Mouse (Mus musculus): ENCODE data around the gene Rab3c.
A peak's percentile ranks its signal among the peaks of the same experiment; 100 is the strongest.

Rab3c gene

DNA sequence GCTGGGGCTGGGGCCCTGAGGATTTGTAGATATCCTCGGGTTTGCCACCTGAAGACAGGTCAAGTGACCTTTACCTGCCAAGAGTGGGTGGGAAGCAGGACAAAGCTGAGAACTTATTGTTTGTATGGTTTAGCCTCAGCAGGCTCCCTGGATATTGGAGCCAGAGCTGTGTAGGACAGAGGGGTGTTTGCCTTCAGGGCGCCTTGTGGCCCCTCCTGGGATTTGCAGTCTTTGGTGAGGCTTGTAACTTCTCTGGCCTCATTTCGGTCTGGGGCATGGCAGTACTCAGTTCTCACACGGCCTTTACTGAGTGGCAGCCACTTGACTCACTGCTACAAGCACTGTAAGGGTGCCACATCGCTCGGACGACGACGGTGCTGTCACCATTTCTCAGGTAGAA lies 261.0 kb downstream of the Rab3c start:
- DNase-seq (ENCODE audit: low read depth, low spot score): no peak

DNA sequence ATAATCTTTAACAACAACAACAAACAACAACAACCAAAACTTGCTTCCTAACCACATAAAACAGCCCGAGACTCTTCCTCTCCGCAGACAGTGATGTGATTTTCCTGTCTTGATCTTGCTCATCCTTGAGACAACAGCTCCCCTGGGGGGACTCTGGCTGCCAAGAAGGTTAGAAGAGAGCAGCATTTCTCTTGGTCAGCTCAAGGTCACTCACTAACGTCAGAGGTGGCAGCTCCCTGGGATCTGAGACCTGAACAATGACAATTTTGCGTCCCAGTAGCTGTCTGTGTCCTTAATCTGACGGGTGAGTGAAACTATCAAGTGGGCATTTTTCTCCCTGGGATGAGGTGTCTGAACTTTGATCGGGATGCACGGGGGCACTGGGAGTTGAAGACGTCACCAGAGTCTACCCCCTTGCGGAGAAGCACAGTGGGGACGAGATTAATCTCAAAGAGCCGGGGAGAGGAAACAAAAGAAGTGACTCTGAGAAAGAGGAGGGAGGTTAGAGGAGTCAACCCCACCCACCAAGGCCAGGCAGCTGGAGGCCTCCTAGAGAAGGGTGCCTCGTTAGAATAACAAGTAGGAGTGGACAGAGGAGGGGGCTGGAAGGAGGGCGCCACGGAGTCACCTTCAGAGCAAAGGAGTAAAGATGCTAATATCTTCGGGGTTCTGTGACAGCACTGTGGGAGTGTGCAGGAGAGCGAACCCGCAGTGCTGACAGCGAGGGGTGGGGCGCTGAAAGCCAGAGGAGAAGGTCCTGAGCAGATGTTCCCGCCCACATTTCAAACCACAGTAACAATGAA lies 261.7 kb downstream of the Rab3c start:
- DNase-seq (ENCODE audit: low read depth, low spot score): no peak

DNA sequence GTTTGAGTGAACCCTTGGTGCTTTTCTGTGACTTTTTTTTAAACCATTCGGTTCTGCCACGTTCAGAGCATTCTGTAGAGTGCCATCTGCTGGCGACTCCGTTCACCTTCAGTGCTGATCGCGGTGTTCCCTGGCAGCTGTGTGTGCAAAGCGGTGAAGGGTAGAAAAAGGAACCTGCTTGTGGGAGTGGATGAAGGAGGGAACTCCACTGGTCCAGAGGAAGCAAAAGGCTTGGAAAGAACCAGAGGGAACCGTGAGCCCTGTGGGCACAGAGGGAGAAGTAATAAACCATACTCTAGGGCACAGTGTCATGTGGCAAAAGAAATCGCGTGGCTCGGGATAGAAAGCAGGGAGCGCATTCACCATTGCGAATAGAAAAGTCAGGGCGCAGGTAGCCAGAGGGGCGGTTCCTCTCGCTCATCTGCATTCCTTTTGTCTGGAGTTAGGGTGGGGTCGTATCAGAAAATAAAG lies 262.3 kb downstream of the Rab3c start:
- peak; percentile 57 for DNase-seq (ENCODE audit: low read depth, low spot score)

DNA sequence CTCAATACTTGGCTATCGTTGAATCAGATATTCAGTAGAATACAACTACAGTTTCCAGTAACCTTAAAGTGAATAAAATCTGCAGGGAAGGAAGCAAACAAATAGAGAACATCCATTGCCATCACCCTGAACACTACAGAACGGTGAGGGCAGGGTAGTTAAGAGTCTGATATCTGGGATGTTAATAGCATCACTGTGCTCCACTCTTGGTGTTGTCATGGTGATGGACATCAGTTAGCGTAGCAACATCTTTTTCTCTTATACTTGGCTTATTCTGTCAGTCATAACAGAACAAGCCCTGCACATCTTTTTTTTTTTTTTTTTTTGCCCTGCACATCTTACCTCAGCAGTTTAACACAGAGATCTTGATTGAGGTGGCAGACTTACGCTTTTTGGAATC lies 268.8 kb downstream of the Rab3c start:
- DNase-seq (ENCODE audit: low read depth, low spot score): no peak

DNA sequence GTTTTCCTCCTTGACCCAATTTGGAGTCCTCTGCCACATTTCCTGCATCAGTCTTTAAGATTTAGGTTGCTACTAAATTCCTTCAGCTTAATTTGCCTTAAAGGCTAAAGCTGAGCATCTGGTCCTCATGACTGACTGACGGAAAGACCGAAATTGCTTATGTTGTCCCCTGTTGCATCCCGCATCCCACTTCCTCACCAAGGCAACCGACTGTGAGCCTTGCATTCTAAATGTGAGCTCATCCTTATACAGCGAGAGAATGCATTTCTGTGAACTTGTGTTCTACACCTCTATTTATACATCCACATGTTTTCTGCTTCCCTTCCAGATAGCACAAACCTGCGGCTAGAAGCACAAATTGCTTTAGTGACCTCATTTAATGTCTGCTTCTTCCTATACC lies 269.9 kb downstream of the Rab3c start:
- DNase-seq (ENCODE audit: low read depth, low spot score): no peak

DNA sequence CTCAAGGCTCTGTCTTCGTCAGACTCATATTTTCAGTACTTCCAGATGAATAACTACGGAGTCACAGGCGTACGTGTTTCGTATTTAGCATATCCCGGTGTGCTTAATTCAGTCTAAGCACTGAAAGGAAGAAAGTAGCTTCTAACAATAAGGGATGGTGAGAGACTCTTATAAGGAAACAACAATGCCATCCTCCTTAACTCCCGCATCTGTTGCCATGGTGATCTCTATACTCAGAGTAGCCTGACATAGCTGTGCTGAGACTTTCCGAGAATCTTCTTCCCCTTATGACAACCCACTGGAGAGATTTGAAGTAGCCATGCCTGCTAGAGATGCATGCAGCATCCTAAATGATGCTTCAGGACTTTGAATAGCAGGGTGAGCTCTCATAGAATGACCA lies 272.3 kb downstream of the Rab3c start:
- no peak for DNase-seq (ENCODE audit: low read depth, low spot score)

DNA sequence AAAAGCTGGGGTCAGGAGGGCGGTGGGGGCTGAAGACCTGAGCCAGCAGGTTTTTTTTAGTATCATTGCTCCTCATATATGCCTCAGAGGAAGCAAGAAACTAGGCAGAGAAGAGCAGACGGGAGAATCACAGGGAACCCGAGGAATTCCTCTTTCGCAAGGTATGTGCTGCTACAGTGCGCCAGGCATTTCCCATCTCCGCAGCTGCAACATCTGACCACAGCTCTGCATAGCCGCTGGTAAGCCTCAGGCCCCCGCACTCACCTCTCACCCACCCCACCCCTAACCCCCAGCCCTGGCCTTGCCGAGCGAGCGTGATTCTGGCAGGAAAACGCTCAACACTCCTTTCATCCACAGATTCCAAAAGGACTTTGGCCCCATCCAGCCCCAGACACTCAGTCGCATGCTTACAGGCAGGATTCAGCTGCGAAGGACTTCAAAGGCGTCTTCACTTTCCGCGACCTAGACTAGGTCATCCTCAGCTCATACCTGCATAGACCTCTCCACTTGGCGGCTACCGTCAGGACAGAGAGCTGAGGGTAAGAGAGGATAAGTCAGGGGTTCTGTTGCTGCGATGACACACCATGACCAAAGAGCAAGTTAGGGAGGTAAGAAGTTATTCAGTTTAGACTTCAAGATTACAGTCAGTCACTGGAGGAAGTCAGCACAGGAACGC lies 274.6 kb downstream of the Rab3c start:
- DNase-seq (ENCODE audit: low read depth, low spot score): no peak

Measured in skeletal muscle tissue, adult 2 months (tissue).